In genomic region chr6:37097356-37098155, GRCm38 (mm10) we compare ENCODE assay signal across 8 mouse cellular contexts.
A peak's percentile ranks its signal among the peaks of the same experiment; 100 is the strongest.
DNase-seq lines count a peak whose midpoint lies in the region; ATAC-seq lines count a peak whose summit lies in the region.

No protein-coding gene starts in this region.

- no peak overlapping the region for H3K27ac ChIP-seq in midbrain, embryonic 10.5 days (replicated peaks)

- peaks cover 10% of the 10 kb centered on the region for H3K4me1 ChIP-seq in midbrain, embryonic 10.5 days

- H3K36me3 ChIP-seq in midbrain, embryonic 10.5 days: no peaks in the 10 kb centered on the region

- no peaks in the 10 kb centered on the region for H3K27me3 ChIP-seq in midbrain, embryonic 10.5 days (ENCODE audit: low read depth, poor library complexity, severe bottlenecking)

- H3K9me3 ChIP-seq in midbrain, embryonic 10.5 days (replicated peaks): no peaks in the 10 kb centered on the region

- peak; percentile 68 to 87 for DNase-seq in cerebellum, postnatal 4 days (ENCODE audit: low spot score in 2 of 2)
- peak; percentile 92 for DNase-seq in gastrocnemius, postnatal 10 days
- DNase-seq in induced T-regulatory cell, adult 2 months (ENCODE audit: low read depth): peak; percentile 81
- DNase-seq in left cerebral cortex, adult 8-10 months (ENCODE audit: low spot score in 2 of 2): peak; percentile 72
- DNase-seq in midbrain, embryonic 10.5 days (ENCODE audit: low spot score): peak; percentile 81
- peak; percentile 72 for DNase-seq in skeletal muscle tissue, adult 2 months (ENCODE audit: low read depth, low spot score)

- peak; percentile 32 for ATAC-seq in activated CD4-positive, CD25-positive, alpha-beta regulatory T cell, adult 4 months
- ATAC-seq in erythroid progenitor cell, adult 5-6 weeks (replicated peaks; ENCODE audit: low FRiP score, poor library complexity, severe bottlenecking): no peak

- 50% methylated on average over 18 of the region's 18 CpGs for WGBS in midbrain, embryonic 10.5 days

- H3K4me3 ChIP-seq in midbrain, embryonic 10.5 days: no peak overlapping the region
